8 mouse cellular contexts compared by ENCODE assay signal in genomic region chr1:37250643-37251310, GRCm38 (mm10). TPM values are rescaled to one million over a fixed set of nuclear protein-coding genes. Genes with fewer than 3 reads are reported as not detected.
DNase-seq lines count a peak whose midpoint lies in the region; ATAC-seq and TF ChIP-seq lines count a peak whose summit lies in the region.

No protein-coding gene starts in this region.

- H3K4me1 ChIP-seq in heart, embryonic 10.5 days = no peaks in the 10 kb centered on the region
- no peaks in the 10 kb centered on the region for H3K4me1 ChIP-seq in forebrain, embryonic 16.5 days (replicated peaks; ENCODE audit: control insufficient read depth, insufficient read depth, low read length)
- H3K4me1 ChIP-seq in hindbrain, postnatal 0 days (ENCODE audit: insufficient read depth, low read length) = no peaks in the 10 kb centered on the region

- ATAC-seq in cerebellum, adult (ENCODE audit: insufficient number of reproducible peaks, low FRiP score, low TSS enrichment) = peak; percentile 58; the same call in 1 of the 2 replicates
- ATAC-seq in forebrain, embryonic 16.5 days = peak; percentile 75
- peak; percentile 80 for ATAC-seq in hindbrain, postnatal 0 days

- no peaks in the 10 kb centered on the region for H3K9me3 ChIP-seq in heart, embryonic 10.5 days
- H3K9me3 ChIP-seq in forebrain, embryonic 16.5 days (ENCODE audit: control insufficient read depth, low read length) = no peaks in the 10 kb centered on the region
- no peaks in the 10 kb centered on the region for H3K9me3 ChIP-seq in hindbrain, postnatal 0 days (ENCODE audit: low read length)

- TF ChIP-seq CTCF in hindbrain, postnatal 0 days (IDR thresholded peaks at IDR 0.05; ENCODE audit: low read depth) = peak; percentile 91

- H3K9ac ChIP-seq in forebrain, embryonic 16.5 days (replicated peaks; ENCODE audit: low read depth, low read length) = no peak overlapping the region
- H3K9ac ChIP-seq in hindbrain, postnatal 0 days (replicated peaks; ENCODE audit: low read length) = no peak overlapping the region

- H3K4me2 ChIP-seq in forebrain, embryonic 16.5 days (ENCODE audit: low read length) = no peak overlapping the region
- no peak overlapping the region for H3K4me2 ChIP-seq in hindbrain, postnatal 0 days (ENCODE audit: low read depth, low read length)

- H3K27ac ChIP-seq in heart, embryonic 10.5 days = no peak overlapping the region
- no peak overlapping the region for H3K27ac ChIP-seq in forebrain, embryonic 16.5 days (ENCODE audit: low read length)
- H3K27ac ChIP-seq in hindbrain, postnatal 0 days = no peak overlapping the region

- H3K27me3 ChIP-seq in heart, embryonic 10.5 days (ENCODE audit: insufficient read depth, poor library complexity, severe bottlenecking) = no peaks in the 10 kb centered on the region
- H3K27me3 ChIP-seq in forebrain, embryonic 16.5 days (replicated peaks; ENCODE audit: control insufficient read depth, insufficient read depth, low read length) = no peaks in the 10 kb centered on the region
- no peaks in the 10 kb centered on the region for H3K27me3 ChIP-seq in hindbrain, postnatal 0 days (ENCODE audit: insufficient read depth, low read length)

- no peaks in the 10 kb centered on the region for H3K36me3 ChIP-seq in heart, embryonic 10.5 days
- no peaks in the 10 kb centered on the region for H3K36me3 ChIP-seq in forebrain, embryonic 16.5 days (ENCODE audit: control insufficient read depth, insufficient read depth)
- H3K36me3 ChIP-seq in hindbrain, postnatal 0 days (ENCODE audit: insufficient read depth, low read length) = no peaks in the 10 kb centered on the region

- no peak overlapping the region for H3K4me3 ChIP-seq in heart, embryonic 10.5 days
- no peak overlapping the region for H3K4me3 ChIP-seq in forebrain, embryonic 16.5 days (replicated peaks; ENCODE audit: low read length)
- no peak overlapping the region for H3K4me3 ChIP-seq in hindbrain, postnatal 0 days (ENCODE audit: low read length)

- peak; percentile 72 to 94 for DNase-seq in heart, adult 18-20 months
- DNase-seq in heart, embryonic 10.5 days (ENCODE audit: low spot score) = no peak
- DNase-seq in hindbrain, postnatal 0 days (ENCODE audit: low spot score) = peak; percentile 93
- DNase-seq in left cerebral cortex, postnatal 4 days = peak; percentile 88
- DNase-seq in neural tube, embryonic 10.5 days (ENCODE audit: extremely low spot score, low spot score) = peak; percentile 85
- peak; percentile 64 to 89 for DNase-seq in spleen, postnatal 4 days (ENCODE audit: low spot score in 2 of 2)

- intact Hi-C loops in left cerebral cortex, postnatal 4 days (cut with DNase I) = loop anchor here (5.0 kb wide), 1 partner anchor 468 kb away; no protein-coding TSS in a partner anchor

- 37% methylated on average over 5 of the region's 5 CpGs for WGBS in heart, embryonic 10.5 days
- 38% methylated on average over 5 of the region's 5 CpGs for WGBS in forebrain, embryonic 16.5 days
- 38% methylated on average over 5 of the region's 5 CpGs for WGBS in hindbrain, postnatal 0 days

RNA-seq across cellular contexts. Expression of gene Cnga3, which starts 36.5 kb away (rescaled TPM):
- total RNA-seq in heart, adult 18-20 months (2021) = 1 to 10 TPM; 1.7 to 1.8 TPM
- polyA plus RNA-seq in heart, embryonic 10.5 days (2016; fragmentation: Nextera tagmentation; extraction: Ambion mirVana) = 0.08 TPM in 1 of 2 replicates, not detected in the other
- 0.06 and 0.23 TPM in 2 replicates for polyA plus RNA-seq in forebrain, embryonic 16.5 days (2015; fragmentation: Nextera tagmentation; extraction: Ambion mirVana)
- total RNA-seq in hindbrain, postnatal 0 days (2014; rRNA removed) = 3.0 TPM in 1 of 2 replicates, not detected in the other
- polyA plus RNA-seq in hindbrain, postnatal 0 days (2015; fragmentation: Nextera tagmentation; extraction: Ambion mirVana) = 0.10 and 0.13 TPM in 2 replicates
- total RNA-seq in left cerebral cortex, postnatal 4 days (2021) = under 1 TPM in 1 of 2 experiments, not detected in 1; 0.32 TPM

RNA-seq across cellular contexts. Expression of gene Inpp4a, which starts 48.9 kb away (rescaled TPM):
- 10 to 100 TPM; 19.3 to 22.1 TPM for total RNA-seq in heart, adult 18-20 months (2021)
- polyA plus RNA-seq in heart, embryonic 10.5 days (2016; fragmentation: Nextera tagmentation; extraction: Ambion mirVana) = 10.5 and 13.3 TPM in 2 replicates
- 57.5 and 65.2 TPM in 2 replicates for polyA plus RNA-seq in forebrain, embryonic 16.5 days (2015; fragmentation: Nextera tagmentation; extraction: Ambion mirVana)
- 45.3 and 53.6 TPM in 2 replicates for total RNA-seq in hindbrain, postnatal 0 days (2014; rRNA removed)
- 82.5 and 83.7 TPM in 2 replicates for polyA plus RNA-seq in hindbrain, postnatal 0 days (2015; fragmentation: Nextera tagmentation; extraction: Ambion mirVana)
- 100 to 1,000 TPM; 125 to 127 TPM for total RNA-seq in left cerebral cortex, postnatal 4 days (2021)
